ENCODE assay signal across 10 mouse cellular contexts in the genomic region with DNA sequence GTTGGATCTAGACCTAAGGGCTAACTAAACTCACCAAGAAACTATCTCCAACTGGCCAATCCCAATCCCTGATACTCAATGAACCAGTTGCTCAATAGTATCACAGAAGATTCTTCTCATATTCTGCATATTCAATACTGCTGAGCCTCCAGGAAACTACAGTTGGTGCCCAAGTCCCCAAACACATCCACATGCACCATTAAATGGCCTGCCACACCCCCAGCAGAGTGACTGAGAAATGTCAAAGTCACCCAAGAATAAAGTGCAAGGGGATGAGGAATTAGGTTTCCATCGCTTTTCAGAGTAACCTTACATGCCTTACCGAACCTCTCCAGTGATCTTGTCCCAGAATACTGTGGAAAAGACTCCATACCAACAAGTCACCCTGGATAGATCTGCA. TPM values are rescaled to one million over a fixed set of nuclear protein-coding genes. Genes with fewer than 3 reads are reported as not detected.
A peak's percentile ranks its signal among the peaks of the same experiment; 100 is the strongest.
DNase-seq lines count a peak whose midpoint lies in the region; ATAC-seq and TF ChIP-seq lines count a peak whose summit lies in the region.
"Had no signal": no experiment of that assay in that cellular context is flagged by ENCODE, and none has a peak within 500 bp of the region (broad histone marks: within the 10 kb centered on the region; RNA-seq: fewer than 3 reads in every experiment).

No protein-coding gene starts in this region.

- no peaks in the 10 kb centered on the region for H3K9me3 ChIP-seq in kidney, embryonic 16.5 days (ENCODE audit: low read length)
- H3K9me3 ChIP-seq in hindbrain, postnatal 0 days (ENCODE audit: low read length), result no peaks in the 10 kb centered on the region
- no peaks in the 10 kb centered on the region for H3K9me3 ChIP-seq in midbrain, postnatal 0 days (ENCODE audit: low read length)

- H3K4me2 ChIP-seq in kidney, embryonic 16.5 days (replicated peaks; ENCODE audit: low read depth, low read length), result peak overlapping the region; percentile 89
- H3K4me2 ChIP-seq in hindbrain, postnatal 0 days (ENCODE audit: low read depth, low read length), result peak overlapping the region; percentile 68
- H3K4me2 ChIP-seq in midbrain, postnatal 0 days (ENCODE audit: low read depth, low read length, poor library complexity, severe bottlenecking), result peak overlapping the region; percentile 67

- no peak for TF ChIP-seq CTCF in embryonic fibroblast, embryonic 13.5 days (IDR thresholded peaks at IDR 0.05; ENCODE audit: borderline replicate concordance, insufficient read depth, low read length)
- TF ChIP-seq CTCF in hindbrain, postnatal 0 days (IDR thresholded peaks at IDR 0.05; ENCODE audit: low read depth), result no peak
- no peak for TF ChIP-seq CTCF in midbrain, postnatal 0 days (IDR thresholded peaks at IDR 0.05)

- H3K27me3 ChIP-seq in kidney, embryonic 16.5 days (ENCODE audit: insufficient read depth, low read length), result no peaks in the 10 kb centered on the region
- H3K27me3 ChIP-seq in hindbrain, postnatal 0 days (ENCODE audit: insufficient read depth, low read length), result no peaks in the 10 kb centered on the region
- H3K27me3 ChIP-seq in midbrain, postnatal 0 days (ENCODE audit: insufficient read depth, low read length), result no peaks in the 10 kb centered on the region

- no peaks in the 10 kb centered on the region for H3K36me3 ChIP-seq in kidney, embryonic 16.5 days (ENCODE audit: insufficient read depth, low read length)
- no peaks in the 10 kb centered on the region for H3K36me3 ChIP-seq in hindbrain, postnatal 0 days (ENCODE audit: insufficient read depth, low read length)
- H3K36me3 ChIP-seq in midbrain, postnatal 0 days (ENCODE audit: insufficient read depth, low read length), result no peaks in the 10 kb centered on the region; the same call in 1 of the 2 replicates

- H3K4me3 ChIP-seq in kidney, embryonic 16.5 days (ENCODE audit: low read length), result peak overlapping the region; percentile 55
- H3K4me3 ChIP-seq in embryonic fibroblast, embryonic 13.5 days (ENCODE audit: insufficient read depth, low read length), result peak overlapping the region; percentile 67; the same call in 1 of the 2 replicates
- H3K4me3 ChIP-seq in hindbrain, postnatal 0 days (ENCODE audit: low read length), result no peak overlapping the region; the same call in 1 of the 2 replicates
- H3K4me3 ChIP-seq in midbrain, postnatal 0 days (ENCODE audit: low read depth, low read length), result peak overlapping the region; percentile 64; the same call in 1 of the 2 replicates

- no peak for ATAC-seq in kidney, embryonic 16.5 days (ENCODE audit: low FRiP score, low TSS enrichment)
- ATAC-seq in hindbrain, postnatal 0 days, result no peak
- no peak for ATAC-seq in midbrain, postnatal 0 days (ENCODE audit: low FRiP score)

- 79% methylated on average over 2 of the region's 2 CpGs for WGBS in kidney, embryonic 16.5 days
- 85% methylated on average over 2 of the region's 2 CpGs for WGBS in hindbrain, postnatal 0 days
- WGBS in midbrain, postnatal 0 days, result 86% methylated on average over 2 of the region's 2 CpGs

- no peak for TF ChIP-seq POLR2A in embryonic fibroblast, embryonic 13.5 days (IDR thresholded peaks at IDR 0.05; ENCODE audit: low read depth, low read length)

- DNase-seq in kidney, postnatal 14 days, result no peak
- no peak for DNase-seq in hindbrain, postnatal 0 days (ENCODE audit: low spot score)
- no peak for DNase-seq in midbrain, postnatal 0 days (ENCODE audit: low spot score)
- DNase-seq in cerebellum, adult 9-10 months, result no peak
- DNase-seq in ovary, postnatal 36 days (ENCODE audit: low spot score), result no peak
- DNase-seq: kidney, postnatal 25 days; spleen, adult 18-20 months had no signal

- H3K9ac ChIP-seq in kidney, embryonic 16.5 days (replicated peaks; ENCODE audit: low read length), result 0 out of 2 replicates have a peak overlapping the region, but pooled peaks have one; percentile 71
- no peak overlapping the region for H3K9ac ChIP-seq in hindbrain, postnatal 0 days (replicated peaks; ENCODE audit: low read length)
- no peak overlapping the region for H3K9ac ChIP-seq in midbrain, postnatal 0 days (replicated peaks; ENCODE audit: low read length, poor library complexity, severe bottlenecking)

- peaks cover 36% of the 10 kb centered on the region for H3K4me1 ChIP-seq in kidney, embryonic 16.5 days (ENCODE audit: insufficient read depth, low read length)
- no peaks in the 10 kb centered on the region; the same call in 1 of the 2 replicates for H3K4me1 ChIP-seq in embryonic fibroblast, embryonic 13.5 days (ENCODE audit: control insufficient read depth, insufficient read depth, low read length)
- peaks cover 14% of the 10 kb centered on the region; the same call in 1 of the 2 replicates for H3K4me1 ChIP-seq in hindbrain, postnatal 0 days (ENCODE audit: insufficient read depth, low read length)
- peaks cover 5% of the 10 kb centered on the region; the same call in 1 of the 2 replicates for H3K4me1 ChIP-seq in midbrain, postnatal 0 days (ENCODE audit: insufficient read depth, low read length)

- H3K27ac ChIP-seq in kidney, embryonic 16.5 days (ENCODE audit: low read length), result no peak overlapping the region
- no peak overlapping the region for H3K27ac ChIP-seq in embryonic fibroblast, embryonic 13.5 days (ENCODE audit: insufficient read depth, low read length)
- no peak overlapping the region for H3K27ac ChIP-seq in hindbrain, postnatal 0 days
- H3K27ac ChIP-seq in midbrain, postnatal 0 days (ENCODE audit: low read depth, low read length), result no peak overlapping the region

RNA-seq across cellular contexts. Expression of a gene that starts 1.2 kb away (rescaled TPM):
- polyA plus RNA-seq in kidney, embryonic 16.5 days (2015; fragmentation: Nextera tagmentation; extraction: Ambion mirVana), result 17.3 and 18.4 TPM in 2 replicates
- 7.1 and 7.2 TPM in 2 replicates for polyA plus RNA-seq in embryonic fibroblast, embryonic 13.5 days (2011; ENCODE audit: insufficient read length, low read depth, missing spikeins)
- total RNA-seq in hindbrain, postnatal 0 days (2014; rRNA removed), result 10.3 and 19.1 TPM in 2 replicates
- 12.4 and 12.6 TPM in 2 replicates for polyA plus RNA-seq in hindbrain, postnatal 0 days (2015; fragmentation: Nextera tagmentation; extraction: Ambion mirVana)
- total RNA-seq in midbrain, postnatal 0 days (2014; rRNA removed), result 13.2 and 13.6 TPM in 2 replicates
- 12.8 and 13.0 TPM in 2 replicates for polyA plus RNA-seq in midbrain, postnatal 0 days (2015; fragmentation: Nextera tagmentation; extraction: Ambion mirVana)

RNA-seq across cellular contexts. Expression of a gene that starts 31.2 kb away (rescaled TPM):
- 1.1 and 2.1 TPM in 2 replicates for polyA plus RNA-seq in kidney, embryonic 16.5 days (2015; fragmentation: Nextera tagmentation; extraction: Ambion mirVana)
- not detected in 2 replicates for polyA plus RNA-seq in embryonic fibroblast, embryonic 13.5 days (2011; ENCODE audit: insufficient read length, low read depth, missing spikeins)
- total RNA-seq in hindbrain, postnatal 0 days (2014; rRNA removed), result not detected in 2 replicates
- 1.2 and 1.9 TPM in 2 replicates for polyA plus RNA-seq in hindbrain, postnatal 0 days (2015; fragmentation: Nextera tagmentation; extraction: Ambion mirVana)
- total RNA-seq in midbrain, postnatal 0 days (2014; rRNA removed), result not detected in 2 replicates
- 0.65 and 0.85 TPM in 2 replicates for polyA plus RNA-seq in midbrain, postnatal 0 days (2015; fragmentation: Nextera tagmentation; extraction: Ambion mirVana)
- polyA plus RNA-seq: embryonic facial prominence, embryonic 11.5 days had no signal
